Mouse (Mus musculus) right cerebral cortex, postnatal 36 days (tissue): ENCODE results near the gene Myd88.

Experiments
- DNase-seq, 2 experiments: peaks; one replicate each; pipeline ENCODE4 v3.0.0; 2022; ENCODE audit warnings: low spot score in 2 of 2, mixed read lengths in 1 of 2

Myd88 gene

GRCm38 (mm10) chr9:119340212-119340580, 1.0 kb downstream of the Myd88 start:
- no peak for DNase-seq

GRCm38 (mm10) chr9:119339558-119340211, 1.5 kb downstream of the Myd88 start, which contains the start of gene Acaa1a:
Gene Acaa1a, plus strand, starts transcription at chr9:119339676.
- peak in 1 of 2 experiments; percentile 21 for DNase-seq

- no peak for DNase-seq
Observed at GRCm38 (mm10) chr9:119339106-119339505, 2.1 kb downstream of the Myd88 start.

- no peak for DNase-seq
Observed at GRCm38 (mm10) chr9:119338350-119338749, 2.9 kb downstream of the Myd88 start.

- DNase-seq, result no peak
Observed at GRCm38 (mm10) chr9:119337842-119338241, 3.4 kb downstream of the Myd88 start.

GRCm38 (mm10) chr9:119335571-119335970, 5.6 kb downstream of the Myd88 start:
- no peak for DNase-seq

GRCm38 (mm10) chr9:119334834-119335233, 6.4 kb downstream of the Myd88 start:
- peak; percentile 24 to 36 for DNase-seq

GRCm38 (mm10) chr9:119334324-119334723, 6.9 kb downstream of the Myd88 start:
- DNase-seq, result peak; percentile 46 to 59

GRCm38 (mm10) chr9:119330186-119330963, 10.8 kb downstream of the Myd88 start:
- no peak for DNase-seq

GRCm38 (mm10) chr9:119328488-119328887, 12.7 kb downstream of the Myd88 start:
- DNase-seq, result no peak

GRCm38 (mm10) chr9:119324130-119324529, 17.1 kb downstream of the Myd88 start:
- DNase-seq, result no peak

GRCm38 (mm10) chr9:119323260-119323645, 18.0 kb downstream of the Myd88 start:
- no peak for DNase-seq

- DNase-seq, result peak; percentile 99
Observed at GRCm38 (mm10) chr9:119322289-119323259, 18.6 kb downstream of the Myd88 start, which contains the start of gene Oxsr1. Gene Oxsr1, minus strand, starts transcription at chr9:119322427.

- peak in 1 of 2 experiments; percentile 15 for DNase-seq
Observed at GRCm38 (mm10) chr9:119321392-119322229, 19.6 kb downstream of the Myd88 start.

GRCm38 (mm10) chr9:119320946-119321345, 20.3 kb downstream of the Myd88 start:
- DNase-seq, result no peak

GRCm38 (mm10) chr9:119320446-119320845, 20.8 kb downstream of the Myd88 start:
- no peak for DNase-seq

- no peak for DNase-seq
Observed at GRCm38 (mm10) chr9:119318891-119319290, 22.3 kb downstream of the Myd88 start.

GRCm38 (mm10) chr9:119313096-119313495, 28.1 kb downstream of the Myd88 start:
- DNase-seq, result no peak

GRCm38 (mm10) chr9:119309067-119309466, 32.1 kb downstream of the Myd88 start:
- DNase-seq, result no peak

- DNase-seq, result no peak
Observed at GRCm38 (mm10) chr9:119305863-119306262, 35.3 kb downstream of the Myd88 start.

GRCm38 (mm10) chr9:119298563-119298962, 42.6 kb downstream of the Myd88 start:
- DNase-seq, result no peak
